Mouse (Mus musculus) lung, embryonic 15.5 days (tissue): ENCODE data around the gene Polk. TPM values are rescaled to one million over a fixed set of nuclear protein-coding genes. Genes with fewer than 3 reads are reported as not detected.

Source experiments
- ATAC-seq: fragments of 200-750 bp; cut with Nextera tagmentation; 2 replicates; pipeline ENCODE4 v1.8.0; 2017; ENCODE audit warnings: moderate number of reproducible peaks, borderline replicate concordance; ENCODE audit not compliant: low FRiP score, low TSS enrichment; ENCODE audit errors: extremely low read depth
- H3K27ac ChIP-seq: fragments of 300-500 bp; sonication (generic); 2 replicates; pipeline ENCODE4 v1.5.1; 2015; ENCODE audit warnings: moderate library complexity, mild to moderate bottlenecking, inconsistent platforms
- H3K27me3 ChIP-seq: fragments of 300-500 bp; sonication (generic); 2 replicates; pipeline ENCODE4 v1.6.1; 2015; ENCODE audit warnings: inconsistent platforms
- H3K36me3 ChIP-seq: fragments of 300-500 bp; sonication (generic); 2 replicates; pipeline ENCODE4 v1.6.1; 2015; ENCODE audit warnings: inconsistent platforms
- H3K4me1 ChIP-seq: fragments of 300-500 bp; sonication (generic); 2 replicates; pipeline ENCODE4 v1.6.1; 2015; ENCODE audit warnings: inconsistent platforms
- H3K4me2 ChIP-seq: fragments of 300-500 bp; sonication (generic); 2 replicates; pipeline ENCODE4 v1.6.1; 2015; ENCODE audit warnings: inconsistent platforms, mild to moderate bottlenecking, moderate library complexity
- H3K4me3 ChIP-seq: fragments of 300-500 bp; sonication (generic); 2 replicates; pipeline ENCODE4 v1.5.1; 2015; ENCODE audit warnings: mild to moderate bottlenecking, inconsistent platforms
- H3K9ac ChIP-seq: fragments of 300-500 bp; sonication (generic); 2 replicates; pipeline ENCODE4 v1.6.1; 2015; ENCODE audit warnings: inconsistent platforms
- H3K9me3 ChIP-seq: fragments of 300-500 bp; sonication (generic); 2 replicates; pipeline ENCODE4 v1.6.1; 2016; ENCODE audit warnings: inconsistent platforms
- WGBS: fragments of 180-500 bp; shearing (Covaris S2); methylation state at CpG from one replicate; pipeline ENCODE4 v1.1.7; 2015; 5-methylcytosine and 5-hydroxymethylcytosine counted together
- polyA plus RNA-seq: library from polyadenylated mRNA; unstranded; fragments of >200 nt; fragmentation: Nextera tagmentation; extraction: Ambion mirVana; gene quantifications from 2 replicates; pipeline ENCODE4 v1.2.1, GENCODE M21; 2015

Gene Polk
- polyA plus RNA-seq, 1 experiment from 2014 or later, result 8.7 TPM

DNA sequence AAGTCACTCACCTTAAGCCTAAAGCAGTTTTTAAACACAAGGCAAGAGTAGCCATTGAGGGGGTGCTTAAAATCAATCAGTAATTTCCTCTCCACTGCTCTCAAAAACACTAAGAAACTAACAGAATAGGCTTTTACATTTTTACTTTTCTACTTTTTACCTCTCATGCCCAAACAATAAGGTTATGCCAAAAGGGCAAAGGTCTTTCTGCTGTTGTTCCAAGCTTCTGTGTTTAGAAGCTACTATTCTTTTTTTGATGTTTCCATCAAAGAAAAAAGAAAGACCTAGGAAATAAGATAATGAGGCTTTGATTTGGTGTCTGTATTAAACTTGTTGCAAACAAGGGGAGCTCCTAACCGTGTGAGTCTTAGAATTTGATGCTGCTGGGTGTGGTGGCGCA lies 42.5 kb downstream of the Polk start:
- H3K4me3 ChIP-seq, result no peak overlapping the region
- ATAC-seq, result no peak
- H3K27me3 ChIP-seq, result no peaks in the 10 kb centered on the region
- no peak overlapping the region for H3K9ac ChIP-seq
- H3K9me3 ChIP-seq, result no peaks in the 10 kb centered on the region
- no peaks in the 10 kb centered on the region for H3K36me3 ChIP-seq
- no peak overlapping the region for H3K27ac ChIP-seq
- H3K4me2 ChIP-seq, result no peak overlapping the region
- no peaks in the 10 kb centered on the region for H3K4me1 ChIP-seq
- WGBS, result 87% methylated on average over 2 of the region's 2 CpGs

DNA sequence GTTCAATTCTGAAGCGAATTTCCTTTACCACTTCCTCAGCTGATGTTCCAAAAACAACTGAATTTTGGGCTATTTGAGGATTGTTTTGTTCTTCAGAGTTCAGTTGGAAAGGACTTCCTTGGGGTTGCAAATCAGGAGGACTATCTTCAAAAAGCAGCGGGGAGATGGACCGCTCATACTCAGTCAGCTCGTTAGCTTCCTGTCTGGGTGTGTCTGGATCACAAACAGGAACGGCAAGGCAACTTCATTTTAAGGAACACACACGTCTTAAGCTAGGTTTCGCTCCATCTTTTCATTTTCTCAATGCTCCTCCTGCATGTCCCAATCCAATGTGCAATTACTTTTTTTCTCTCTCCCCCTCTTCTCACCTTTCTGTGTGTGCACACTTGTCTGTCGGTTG lies 45.7 kb downstream of the Polk start:
- H3K4me3 ChIP-seq, result no peak overlapping the region

GRCm38 (mm10) chr13:96490433-96490832 lies 51.9 kb downstream of the Polk start, which contains the start of gene Gm17622:
Gm17622 (plus strand) TSS chr13:96490733.
- Histone ChIP-seq H3K36me3 (peaks cover 11% of the 10 kb centered on the region), H3K27me3 (no peaks in the 10 kb centered on the region), H3K4me1 (no peaks in the 10 kb centered on the region), H3K4me3 (no peak within 1 kb of the TSS), H3K27ac (no peak within 1 kb of the TSS), H3K9ac (no peak within 1 kb of the TSS), H3K4me2 (no peak within 1 kb of the TSS), H3K9me3 (no peaks in the 10 kb centered on the region)
- no peak for ATAC-seq
- 93% methylated on average over 3 of the region's 3 CpGs for WGBS

More for the DNA sequence above, 45.7 kb downstream of the Polk start:
- no peak for ATAC-seq
- Histone ChIP-seq H3K4me2 (no peak overlapping the region), H3K9ac (no peak overlapping the region), H3K9me3 (no peaks in the 10 kb centered on the region), H3K27me3 (no peaks in the 10 kb centered on the region), H3K4me1 (no peaks in the 10 kb centered on the region), H3K36me3 (no peaks in the 10 kb centered on the region), H3K27ac (no peak overlapping the region)
- 76% methylated on average over 8 of the region's 8 CpGs for WGBS

- Histone ChIP-seq H3K9me3 (no peaks in the 10 kb centered on the region), H3K4me2 (no peak overlapping the region), H3K4me3 (no peak overlapping the region), H3K4me1 (no peaks in the 10 kb centered on the region), H3K27ac (no peak overlapping the region), H3K27me3 (no peaks in the 10 kb centered on the region), H3K9ac (no peak overlapping the region), H3K36me3 (peaks cover 20% of the 10 kb centered on the region)
- 92% methylated on average over 6 of the region's 6 CpGs for WGBS
- ATAC-seq, result no peak
Measured at GRCm38 (mm10) chr13:96487968-96488367, 54.4 kb downstream of the Polk start.

- Histone ChIP-seq H3K4me3 (no peak overlapping the region), H3K4me2 (no peak overlapping the region), H3K9me3 (no peaks in the 10 kb centered on the region), H3K4me1 (no peaks in the 10 kb centered on the region), H3K27me3 (no peaks in the 10 kb centered on the region), H3K27ac (no peak overlapping the region), H3K9ac (no peak overlapping the region), H3K36me3 (peaks cover 20% of the 10 kb centered on the region)
- 81% methylated on average over 6 of the region's 6 CpGs for WGBS
- ATAC-seq, result no peak
Measured at GRCm38 (mm10) chr13:96487230-96487629, 55.1 kb downstream of the Polk start.

DNA sequence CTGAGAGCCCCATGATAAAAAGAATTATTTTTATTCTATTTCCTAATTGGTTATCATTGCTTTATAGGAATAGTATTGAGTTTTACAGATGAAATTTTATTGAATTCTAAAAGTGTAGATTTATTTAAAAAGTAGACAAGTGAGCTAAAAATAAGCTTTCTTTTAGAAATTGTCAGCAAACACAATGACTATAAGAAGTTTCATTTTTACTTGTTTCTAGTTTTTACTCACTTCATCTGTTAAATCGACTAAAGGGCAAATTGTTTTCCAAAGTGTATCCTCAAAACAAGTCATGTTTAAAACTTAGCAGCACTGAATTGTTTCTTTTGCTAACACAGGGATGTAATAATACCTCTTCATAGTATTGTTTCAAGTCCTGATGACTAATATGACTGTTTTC lies 63.4 kb downstream of the Polk start:
- H3K27ac ChIP-seq, result no peak overlapping the region
- no peak overlapping the region for H3K4me3 ChIP-seq
- H3K9me3 ChIP-seq, result no peaks in the 10 kb centered on the region
- H3K4me2 ChIP-seq, result no peak overlapping the region
- no peak overlapping the region for H3K9ac ChIP-seq
- 0 out of 2 replicates have a peak, but pooled peaks cover 5% of the 10 kb centered on the region for H3K36me3 ChIP-seq
- H3K27me3 ChIP-seq, result no peaks in the 10 kb centered on the region
- no peak for ATAC-seq
- 93% methylated on average over 1 of the region's 1 CpGs for WGBS
- H3K4me1 ChIP-seq, result no peaks in the 10 kb centered on the region

DNA sequence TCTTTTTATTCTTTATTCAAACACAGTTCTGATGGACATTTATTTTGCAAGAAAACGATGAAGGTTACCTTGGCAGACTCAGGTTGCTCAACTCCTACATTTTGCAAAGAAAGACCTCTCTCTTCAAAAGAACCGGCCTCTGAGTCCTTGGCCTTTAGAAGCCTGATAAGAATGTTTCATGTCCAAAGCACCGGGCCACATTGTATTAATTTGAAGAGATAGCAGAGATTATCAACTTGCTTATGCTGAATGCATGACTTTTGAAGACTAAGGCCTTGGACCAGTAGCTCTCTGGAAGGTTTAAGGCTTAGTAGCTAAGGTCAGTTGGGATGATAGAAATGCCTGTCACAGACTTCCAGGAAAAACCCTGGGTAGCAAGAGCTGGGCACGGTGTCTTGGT lies 65.2 kb downstream of the Polk start:
- H3K27me3 ChIP-seq, result no peaks in the 10 kb centered on the region
- no peak overlapping the region for H3K9ac ChIP-seq
- no peak overlapping the region for H3K4me2 ChIP-seq
- no peaks in the 10 kb centered on the region for H3K4me1 ChIP-seq
- H3K36me3 ChIP-seq, result no peaks in the 10 kb centered on the region
- H3K9me3 ChIP-seq, result no peaks in the 10 kb centered on the region
- H3K27ac ChIP-seq, result no peak overlapping the region
- H3K4me3 ChIP-seq, result no peak overlapping the region
- WGBS, result 79% methylated on average over 4 of the region's 4 CpGs
- ATAC-seq, result no peak

GRCm38 (mm10) chr13:96470957-96471356 lies 71.4 kb downstream of the Polk start, which contains the start of gene Ankdd1b:
Ankdd1b (minus strand) TSS chr13:96471198.
- ATAC-seq, result peak; percentile 31; the same call in 1 of the 2 replicates
- Histone ChIP-seq H3K36me3 (no peaks in the 10 kb centered on the region), H3K27me3 (no peaks in the 10 kb centered on the region), H3K4me3 (no peak within 1 kb of the TSS), H3K27ac (peak within 1 kb of the TSS; percentile 36), H3K4me2 (no peak within 1 kb of the TSS), H3K9me3 (no peaks in the 10 kb centered on the region), H3K4me1 (no peaks in the 10 kb centered on the region), H3K9ac (no peak within 1 kb of the TSS)
- WGBS, result 80% methylated on average over 14 of the region's 14 CpGs

DNA sequence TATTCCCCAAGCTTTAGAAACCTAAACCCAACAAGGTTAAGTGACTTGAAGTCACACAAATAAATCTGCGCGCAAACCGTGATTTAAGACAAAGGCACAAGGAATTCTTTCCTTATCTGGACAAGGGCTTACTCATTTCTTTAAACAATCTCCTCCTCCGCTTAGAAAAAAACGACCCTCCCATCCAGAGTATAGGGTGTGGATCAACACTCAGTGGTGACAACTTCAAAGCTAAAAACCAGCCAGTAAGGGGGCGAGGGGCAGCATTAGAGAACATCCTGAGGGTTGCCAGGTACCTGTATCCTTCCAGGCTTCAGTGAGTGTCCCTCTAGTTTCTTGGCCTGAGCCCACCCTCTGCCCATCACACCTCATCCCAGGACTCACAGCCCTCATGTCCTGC lies 71.8 kb downstream of the Polk start:
- Histone ChIP-seq H3K4me1 (no peaks in the 10 kb centered on the region), H3K27me3 (no peaks in the 10 kb centered on the region), H3K4me3 (no peak overlapping the region), H3K9me3 (no peaks in the 10 kb centered on the region), H3K36me3 (no peaks in the 10 kb centered on the region), H3K27ac (peak overlapping the region; percentile 36; the same call in 1 of the 2 replicates), H3K4me2 (no peak overlapping the region), H3K9ac (no peak overlapping the region)
- 36% methylated on average over 6 of the region's 6 CpGs for WGBS
- no peak for ATAC-seq

DNA sequence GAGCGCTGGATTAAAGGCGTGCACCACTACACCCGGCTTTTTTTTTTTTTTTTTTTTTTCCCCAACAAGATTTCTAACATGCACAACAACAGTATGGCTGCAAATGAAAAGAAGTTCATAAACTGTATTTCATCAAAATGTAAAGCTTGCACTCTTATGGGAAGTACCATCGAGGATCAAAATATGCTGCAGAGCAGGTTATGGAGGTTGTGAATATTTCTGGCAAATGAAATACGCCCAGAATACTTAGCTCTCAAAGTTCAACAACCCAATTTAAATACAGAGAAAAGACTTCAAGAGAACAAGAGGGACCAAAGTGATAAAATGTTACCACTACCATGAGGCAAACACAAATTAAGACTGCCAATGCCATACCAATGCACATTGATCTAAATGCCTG lies 73.7 kb downstream of the Polk start:
- no peak overlapping the region for H3K4me3 ChIP-seq
- ATAC-seq, result no peak
- H3K36me3 ChIP-seq, result no peaks in the 10 kb centered on the region
- H3K9ac ChIP-seq, result no peak overlapping the region
- no peaks in the 10 kb centered on the region for H3K27me3 ChIP-seq
- H3K27ac ChIP-seq, result peak overlapping the region; percentile 74
- 82% methylated on average over 5 of the region's 5 CpGs for WGBS
- H3K4me2 ChIP-seq, result peak overlapping the region; percentile 8; the same call in 1 of the 2 replicates
- H3K4me1 ChIP-seq, result no peaks in the 10 kb centered on the region
- no peaks in the 10 kb centered on the region for H3K9me3 ChIP-seq

DNA sequence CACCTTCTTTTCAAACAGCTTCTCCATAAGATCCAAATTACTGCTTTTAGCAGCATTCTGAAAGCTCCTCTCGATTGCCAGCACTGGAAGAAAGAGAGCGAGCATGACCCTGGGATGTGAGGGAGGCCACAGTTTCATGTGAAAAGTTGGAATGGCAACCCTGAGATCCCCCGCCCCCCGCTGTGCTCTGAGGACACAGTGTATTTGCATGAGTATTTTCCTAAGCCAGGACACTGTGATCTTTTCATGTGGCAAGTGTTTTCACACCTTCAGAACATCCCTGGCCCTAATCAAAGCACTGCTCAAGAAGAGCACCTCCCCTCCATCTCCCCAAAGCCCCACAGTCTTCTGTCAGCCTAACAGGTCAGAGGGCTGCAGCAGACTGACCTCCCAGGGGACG lies 77.1 kb downstream of the Polk start:
- Histone ChIP-seq H3K9ac (no peak overlapping the region), H3K4me3 (no peak overlapping the region), H3K27ac (no peak overlapping the region), H3K36me3 (no peaks in the 10 kb centered on the region), H3K9me3 (no peaks in the 10 kb centered on the region), H3K27me3 (no peaks in the 10 kb centered on the region), H3K4me1 (0 out of 2 replicates have a peak, but pooled peaks cover 3% of the 10 kb centered on the region), H3K4me2 (no peak overlapping the region)
- WGBS, result 48% methylated on average over 5 of the region's 5 CpGs
- no peak for ATAC-seq

DNA sequence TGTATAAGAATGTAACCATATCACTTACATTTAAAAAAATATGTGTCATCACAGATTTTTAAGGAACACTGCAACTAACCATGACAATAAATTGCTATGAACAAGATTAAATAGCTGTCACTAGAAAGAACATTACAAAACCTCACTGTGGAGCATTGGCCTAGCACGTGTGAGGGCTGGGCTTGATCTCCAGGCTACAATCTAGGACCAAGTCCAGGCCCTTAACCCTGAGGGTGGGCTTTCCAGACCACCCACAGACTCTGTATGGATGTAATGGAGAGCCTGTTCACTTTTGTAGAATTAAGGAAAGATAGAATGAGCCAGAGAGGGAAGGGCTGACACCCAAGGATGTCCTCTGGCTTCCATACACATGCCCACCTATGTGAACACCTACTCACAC lies 79.7 kb downstream of the Polk start:
- H3K4me1 ChIP-seq, result 0 out of 2 replicates have a peak, but pooled peaks cover 3% of the 10 kb centered on the region
- H3K27ac ChIP-seq, result no peak overlapping the region
- no peaks in the 10 kb centered on the region for H3K36me3 ChIP-seq
- no peaks in the 10 kb centered on the region for H3K27me3 ChIP-seq
- no peak overlapping the region for H3K4me3 ChIP-seq
- no peak overlapping the region for H3K9ac ChIP-seq
- H3K9me3 ChIP-seq, result no peaks in the 10 kb centered on the region
- peak; percentile 81; the same call in 1 of the 2 replicates for ATAC-seq
- no peak overlapping the region for H3K4me2 ChIP-seq
- 27% methylated on average over 1 of the region's 1 CpGs for WGBS

DNA sequence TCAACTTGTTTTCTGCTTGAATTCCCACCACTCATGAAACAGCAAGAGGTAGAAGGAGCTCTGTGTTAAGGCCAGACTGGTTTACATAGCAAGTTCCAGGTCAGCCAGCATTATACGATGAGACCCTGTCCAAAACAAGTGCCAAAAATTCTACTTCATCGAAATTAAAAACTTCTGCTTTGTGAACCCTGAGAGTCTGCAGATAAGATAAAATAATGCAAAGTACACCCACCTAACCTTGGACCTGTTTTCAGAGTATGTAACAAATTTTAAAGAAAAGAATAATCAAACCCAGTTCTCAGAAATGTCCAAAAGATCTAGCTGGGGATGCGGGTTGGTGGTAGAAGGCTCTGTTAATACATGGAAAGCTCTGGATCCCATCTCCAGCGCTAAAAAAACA lies 83.8 kb downstream of the Polk start:
- Histone ChIP-seq H3K9ac (no peak overlapping the region), H3K27me3 (no peaks in the 10 kb centered on the region), H3K4me3 (no peak overlapping the region), H3K4me1 (peaks cover 7% of the 10 kb centered on the region; the same call in 1 of the 2 replicates), H3K4me2 (no peak overlapping the region), H3K36me3 (no peaks in the 10 kb centered on the region), H3K9me3 (no peaks in the 10 kb centered on the region), H3K27ac (no peak overlapping the region)
- WGBS, result 77% methylated on average over 4 of the region's 4 CpGs
- no peak for ATAC-seq
